Mouse (Mus musculus) Patski (cell line): Measurements from ENCODE around the gene Csnk1d. TPM values are rescaled to one million over a fixed set of nuclear protein-coding genes. Genes with fewer than 3 reads are reported as not detected.

ENCODE experiments used
- ATAC-seq: fragments of 100-300 bp; one replicate; pipeline ENCODE4 v1.8.0; 2021
- CTCF ChIA-PET: fragments of 350-600 bp; sonication (Branson Sonifier 250); formaldehyde crosslinking; loops from one replicate; lab custom pipeline; 2022; ENCODE audit warnings: inconsistent platforms; lab: Charles Lee
- POLR2A ChIA-PET: fragments of 350-600 bp; sonication (Branson Sonifier 250); formaldehyde crosslinking; loops from one replicate; lab custom pipeline; 2022; ENCODE audit warnings: antibody characterized with exemption, inconsistent platforms; lab: Charles Lee
- DNase-seq: peaks from one replicate; pipeline ENCODE4 v3.0.0-alpha.2; 2011; ENCODE audit warnings: low read depth, low spot score
- H3K27me3 ChIP-seq: fragments of 371-371 bp; one replicate; pipeline ENCODE4 v1.5.1; 2021
- CTCF ChIP-seq: fragments of 100-300 bp; IDR thresholded peaks from one replicate; pipeline ENCODE4 v1.5.1; 2021
- in situ Hi-C: fragments of 300-500 bp; cut with MboI; formaldehyde crosslinking; loops from 3 replicates; pipeline ENCODE4 v1.11.1; 2018; ENCODE audit warnings: low pct_unique_long_range_greater_than_20kb, mixed read lengths
- polyA plus RNA-seq: library from polyadenylated mRNA; unstranded; gene quantifications from one replicate; pipeline ENCODE4 v1.2.3, GENCODE M21; 2021

The Csnk1d gene
- polyA plus RNA-seq, 1 experiment from 2014 or later: 144 TPM

DNA sequence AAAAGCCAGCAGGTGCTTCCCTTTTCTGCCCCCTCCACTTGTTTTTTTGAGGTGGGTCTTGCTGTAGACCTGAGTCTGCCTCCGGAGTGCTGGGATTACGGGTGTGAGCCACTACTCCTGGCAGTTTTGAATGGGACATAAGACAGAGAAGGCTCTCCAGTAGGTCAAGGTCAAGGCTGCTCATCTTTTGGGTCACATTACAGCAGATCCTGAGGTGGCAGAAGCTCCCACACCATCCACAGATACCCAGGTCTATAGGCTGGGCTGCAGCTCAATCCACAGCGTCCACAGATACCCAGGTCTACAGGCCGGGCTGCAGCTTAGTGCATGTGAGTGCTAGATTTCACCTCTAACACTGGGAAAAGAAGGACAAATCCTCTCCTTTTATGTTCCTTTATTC, 77.3 kb downstream of the Csnk1d start:
- POLR2A ChIA-PET: no interaction called here
- no peak for TF ChIP-seq CTCF

More for the DNA sequence above, 77.3 kb downstream of the Csnk1d start:
- in situ Hi-C loops: no loop called here
- no peak for DNase-seq
- no peak for ATAC-seq
- no peaks in the 10 kb centered on the region for H3K27me3 ChIP-seq
- CTCF ChIA-PET: interaction anchor here (1.3 kb wide), 1 partner anchor 10 kb away, joined by 3 read pairs; no protein-coding TSS in a partner anchor

Other genes with a start within 250 kb of the Csnk1d start
- gene Hmga1b, start 228.5 kb downstream of the Csnk1d start, polyA plus RNA-seq: 57.8 TPM
- 17.1 TPM for gene Rfng, start 207.1 kb downstream of the Csnk1d start, polyA plus RNA-seq
- gene Gps1, start 207.1 kb downstream of the Csnk1d start, polyA plus RNA-seq: 138 TPM
- gene Dus1l, start 194.9 kb downstream of the Csnk1d start, polyA plus RNA-seq: 46.0 TPM
- 139 TPM for gene Fasn, start 166.8 kb downstream of the Csnk1d start, polyA plus RNA-seq
- gene Ccdc57, start 58.5 kb downstream of the Csnk1d start, polyA plus RNA-seq: 8.4 TPM
- 0.39 TPM for gene Slc16a3, start 42.9 kb downstream of the Csnk1d start, polyA plus RNA-seq
- gene Cd7, start 48.1 kb upstream of the Csnk1d start, polyA plus RNA-seq: not detected
- 1.9 TPM for gene Sectm1b, start 72.2 kb upstream of the Csnk1d start, polyA plus RNA-seq
- gene Sectm1a, start 89.9 kb upstream of the Csnk1d start, polyA plus RNA-seq: 0.13 TPM
- not detected for gene Tex19.2, start 127.3 kb upstream of the Csnk1d start, polyA plus RNA-seq
- gene Tex19.1, start 154.8 kb upstream of the Csnk1d start, polyA plus RNA-seq: not detected
- not detected for gene Uts2r, start 168.9 kb upstream of the Csnk1d start, polyA plus RNA-seq
- 16.5 TPM for gene Hexdc, start 213.1 kb upstream of the Csnk1d start, polyA plus RNA-seq
- gene Ogfod3, start 213.4 kb upstream of the Csnk1d start, polyA plus RNA-seq: 15.2 TPM
- gene Cybc1, start 238.0 kb upstream of the Csnk1d start, polyA plus RNA-seq: 33.3 TPM
- gene Narf, start 245.9 kb upstream of the Csnk1d start, polyA plus RNA-seq: 26.3 TPM